Mouse (Mus musculus): Measurements from ENCODE around the gene Slc6a1.

Gene Slc6a1

DNA sequence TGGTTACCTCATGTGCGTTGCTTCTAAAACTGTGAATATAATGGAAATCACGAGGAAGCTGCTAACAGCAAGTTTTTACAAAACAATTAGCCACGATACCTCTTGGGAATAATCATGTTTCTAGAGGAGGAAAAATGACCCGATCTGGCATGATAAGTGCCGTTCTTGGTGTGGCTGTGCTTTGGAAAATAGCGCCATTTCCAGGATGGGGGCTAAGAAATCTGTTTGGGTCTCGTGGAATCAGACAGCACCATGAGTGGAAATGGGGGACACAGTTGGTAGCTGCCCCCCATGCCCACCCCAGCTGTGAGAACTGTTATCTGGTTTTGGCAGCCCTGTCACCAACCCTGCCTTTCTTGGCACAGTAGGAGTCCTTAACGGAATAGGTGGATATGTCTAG is 81.3 kb downstream of the Slc6a1 start:
- no peak for DNase-seq

DNA sequence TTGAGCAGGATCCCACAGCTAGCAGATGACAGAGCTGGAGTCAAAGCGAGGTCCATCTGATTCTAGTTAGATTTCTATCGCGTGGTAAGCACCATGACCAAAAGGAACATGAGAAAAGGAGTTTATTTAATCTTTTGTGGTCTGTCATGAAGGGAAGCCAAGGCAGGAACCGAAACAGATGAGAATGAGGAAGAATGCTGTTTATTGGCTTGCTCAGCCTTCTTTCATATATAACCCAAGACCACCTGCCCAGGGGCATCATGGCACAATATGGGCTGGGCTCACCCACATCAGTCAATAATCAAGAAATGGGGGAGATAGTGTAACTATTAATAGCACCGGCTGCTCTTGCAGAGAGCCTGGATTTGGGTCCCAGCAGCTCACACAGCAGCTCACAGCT is 82.3 kb downstream of the Slc6a1 start:
- no peak for DNase-seq

DNA sequence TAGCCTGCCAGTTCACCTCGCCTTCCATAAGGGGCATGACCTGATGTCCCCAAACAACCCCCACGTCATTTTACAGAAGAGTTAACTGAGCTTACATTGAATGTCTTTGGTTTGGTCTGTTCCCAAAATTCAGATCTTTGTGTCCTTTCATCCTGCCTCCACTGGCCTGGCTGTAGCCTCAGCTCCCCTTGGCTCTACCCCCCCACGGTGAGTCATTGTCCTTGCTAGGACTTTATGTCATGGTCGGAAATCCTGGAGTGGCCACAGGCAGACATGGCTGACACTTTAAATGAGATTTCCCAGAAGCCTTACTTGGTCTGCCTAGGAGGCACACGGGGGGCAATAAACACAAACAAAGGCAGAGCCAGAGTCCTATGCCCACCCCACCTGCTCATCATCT is 83.8 kb downstream of the Slc6a1 start:
- DNase-seq, result no peak

Measured in kidney, postnatal 4 days (tissue).